In genomic region chr9:90964043-90964442, GRCm38 (mm10) we compare ENCODE assay signal across 13 mouse cellular contexts.
"Had no signal": no experiment of that assay in that cellular context is flagged by ENCODE, and none has a peak within 500 bp of the region (broad histone marks: within the 10 kb centered on the region; RNA-seq: fewer than 3 reads in every experiment).

No protein-coding gene starts in this region.

- H3K4me2 ChIP-seq: limb, embryonic 13.5 days; neural tube, embryonic 13.5 days had no signal

- H3K9ac ChIP-seq: limb, embryonic 13.5 days; liver, embryonic 14.5 days; neural tube, embryonic 13.5 days had no signal

- H3K4me1 ChIP-seq: limb, embryonic 13.5 days; neural tube, embryonic 13.5 days had no signal

- H3K9me3 ChIP-seq: limb, embryonic 13.5 days; neural tube, embryonic 13.5 days had no signal

- H3K27ac ChIP-seq: limb, embryonic 13.5 days; liver, embryonic 14.5 days; neural tube, embryonic 13.5 days; stomach, postnatal 0 days had no signal

- H3K4me3 ChIP-seq: limb, embryonic 13.5 days; myocyte; neural tube, embryonic 13.5 days had no signal

- DNase-seq: kidney, adult 18-20 months; kidney, postnatal 10 days; kidney, postnatal 4 days; left cerebral cortex, postnatal 4 days; lung, adult 18-20 months; right cerebral cortex, adult 18-20 months; right cerebral cortex, postnatal 25 days; thymus, postnatal 4 days had no signal

- H3K36me3 ChIP-seq: limb, embryonic 13.5 days; neural tube, embryonic 13.5 days had no signal

- H3K27me3 ChIP-seq: limb, embryonic 13.5 days; neural tube, embryonic 13.5 days had no signal
